Comparison of ENCODE assay signal across 21 mouse cellular contexts in the genomic region with DNA sequence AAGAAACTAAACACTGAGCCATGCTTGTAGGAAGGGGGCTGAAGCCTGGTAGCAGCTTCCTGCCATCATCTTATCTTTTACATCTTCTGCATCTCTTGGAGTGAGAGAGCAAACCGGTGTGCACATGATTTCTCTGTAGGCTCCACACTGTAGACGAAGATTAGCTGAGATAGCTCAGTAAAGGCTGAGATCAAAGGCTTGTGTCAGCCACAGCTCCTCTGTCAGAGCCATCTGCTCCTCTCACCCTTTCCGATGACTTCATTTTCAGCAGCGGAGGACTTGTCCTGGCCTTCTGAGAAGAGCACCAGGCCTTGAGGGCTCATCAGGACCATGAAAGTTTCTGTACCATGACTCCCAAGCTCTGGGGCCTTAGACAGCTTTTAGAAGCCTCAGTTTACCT. TPM values are rescaled to one million over a fixed set of nuclear protein-coding genes. Genes with fewer than 3 reads are reported as not detected.
A peak's percentile ranks its signal among the peaks of the same experiment; 100 is the strongest.
DNase-seq lines count a peak whose midpoint lies in the region; ATAC-seq lines count a peak whose summit lies in the region.
"Had no signal": no experiment of that assay in that cellular context is flagged by ENCODE, and none has a peak within 500 bp of the region (broad histone marks: within the 10 kb centered on the region; RNA-seq: fewer than 3 reads in every experiment).

No protein-coding gene starts in this region.

- no peak for DNase-seq in heart, adult 9 months (ENCODE audit: low spot score in 2 of 2)
- DNase-seq in CD8-positive naive resting alpha-beta T cell, adult 2 months (ENCODE audit: low read depth in 2 of 2, low spot score in 2 of 2): peak; percentile 38 to 49
- DNase-seq in natural killer cell, adult 2 months (ENCODE audit: low spot score in 2 of 2): peak; percentile 53 to 56
- peak; percentile 68 to 78 for DNase-seq in thymus, postnatal 36 days
- no peak for DNase-seq in cerebellum, adult 9-10 months
- DNase-seq: adrenal gland, adult 8-10 months; cerebellum, adult 11 months; forebrain, postnatal 0 days; heart, adult 18-20 months; kidney, adult 8-10 months; kidney, postnatal 36 days; lung, postnatal 10 days; right cerebral cortex, postnatal 14 days had no signal

- H3K27ac ChIP-seq in heart, embryonic 15.5 days: peak overlapping the region; percentile 35
- H3K27ac ChIP-seq in midbrain, embryonic 13.5 days: no peak overlapping the region
- H3K27ac ChIP-seq: embryonic facial prominence, embryonic 13.5 days; limb, embryonic 15.5 days; neural tube, embryonic 12.5 days had no signal

- 31% methylated on average over 4 of the region's 4 CpGs for WGBS in heart, embryonic 15.5 days
- 69% methylated on average over 4 of the region's 4 CpGs for WGBS in midbrain, embryonic 13.5 days

- no peaks in the 10 kb centered on the region for H3K9me3 ChIP-seq in heart, embryonic 15.5 days (replicated peaks)
- H3K9me3 ChIP-seq in midbrain, embryonic 13.5 days: no peaks in the 10 kb centered on the region
- H3K9me3 ChIP-seq: embryonic facial prominence, embryonic 13.5 days; hindbrain, embryonic 10.5 days; limb, embryonic 15.5 days; neural tube, embryonic 12.5 days had no signal

- ATAC-seq in heart, embryonic 15.5 days (replicated peaks; ENCODE audit: insufficient number of reproducible peaks, insufficient read depth, low FRiP score, low read depth): no peak; the same call in 1 of the 2 replicates
- ATAC-seq in midbrain, embryonic 13.5 days: no peak
- ATAC-seq: forebrain, postnatal 0 days had no signal

- no peaks in the 10 kb centered on the region for H3K27me3 ChIP-seq in heart, embryonic 15.5 days
- H3K27me3 ChIP-seq in midbrain, embryonic 13.5 days: peaks cover 7% of the 10 kb centered on the region; the same call in 1 of the 2 replicates
- H3K27me3 ChIP-seq: embryonic facial prominence, embryonic 13.5 days; limb, embryonic 15.5 days had no signal

- H3K4me1 ChIP-seq in heart, embryonic 15.5 days (replicated peaks): peaks cover 86% of the 10 kb centered on the region
- peaks cover 20% of the 10 kb centered on the region for H3K4me1 ChIP-seq in midbrain, embryonic 13.5 days (replicated peaks)
- H3K4me1 ChIP-seq: embryonic facial prominence, embryonic 13.5 days; neural tube, embryonic 12.5 days had no signal

- H3K4me2 ChIP-seq in heart, embryonic 15.5 days: no peak overlapping the region
- no peak overlapping the region for H3K4me2 ChIP-seq in midbrain, embryonic 13.5 days (replicated peaks)
- H3K4me2 ChIP-seq: embryonic facial prominence, embryonic 13.5 days; limb, embryonic 15.5 days; neural tube, embryonic 12.5 days had no signal

- H3K9ac ChIP-seq in heart, embryonic 15.5 days: no peak overlapping the region
- H3K9ac ChIP-seq in midbrain, embryonic 13.5 days (replicated peaks): no peak overlapping the region
- H3K9ac ChIP-seq: embryonic facial prominence, embryonic 13.5 days; forebrain, postnatal 0 days; limb, embryonic 15.5 days; neural tube, embryonic 12.5 days had no signal

- H3K36me3 ChIP-seq in heart, embryonic 15.5 days: peaks cover 38% of the 10 kb centered on the region
- H3K36me3 ChIP-seq in midbrain, embryonic 13.5 days: no peaks in the 10 kb centered on the region
- H3K36me3 ChIP-seq: embryonic facial prominence, embryonic 13.5 days; G1E; hindbrain, embryonic 10.5 days; limb, embryonic 15.5 days; neural tube, embryonic 12.5 days had no signal

- no peak overlapping the region for H3K4me3 ChIP-seq in heart, embryonic 15.5 days
- no peak overlapping the region for H3K4me3 ChIP-seq in midbrain, embryonic 13.5 days (replicated peaks)
- H3K4me3 ChIP-seq: embryonic facial prominence, embryonic 13.5 days; hindbrain, embryonic 10.5 days; limb, embryonic 15.5 days; neural tube, embryonic 12.5 days had no signal

RNA-seq across cellular contexts. Expression of a gene that starts 20.7 kb away (rescaled TPM):
- not detected in 2 replicates for polyA plus RNA-seq in heart, embryonic 15.5 days (2015; fragmentation: Nextera tagmentation; extraction: Ambion mirVana)
- 19.4 and 21.1 TPM in 2 replicates for polyA plus RNA-seq in midbrain, embryonic 13.5 days (2015; fragmentation: Nextera tagmentation; extraction: Ambion mirVana)
- polyA plus RNA-seq: G1E; limb, embryonic 15.5 days; liver, embryonic 16.5 days had no signal

RNA-seq across cellular contexts. Expression of a gene that starts 24.3 kb away (rescaled TPM):
- 194 and 219 TPM in 2 replicates for polyA plus RNA-seq in heart, embryonic 15.5 days (2015; fragmentation: Nextera tagmentation; extraction: Ambion mirVana)
- 0.57 and 0.82 TPM in 2 replicates for polyA plus RNA-seq in midbrain, embryonic 13.5 days (2015; fragmentation: Nextera tagmentation; extraction: Ambion mirVana)
- polyA plus RNA-seq: G1E had no signal

RNA-seq across cellular contexts. Expression of a gene that starts 57.0 kb away (rescaled TPM):
- 9.9 and 11.2 TPM in 2 replicates for polyA plus RNA-seq in heart, embryonic 15.5 days (2015; fragmentation: Nextera tagmentation; extraction: Ambion mirVana)
- polyA plus RNA-seq in midbrain, embryonic 13.5 days (2015; fragmentation: Nextera tagmentation; extraction: Ambion mirVana): 18.3 and 19.6 TPM in 2 replicates

Comparison
In these comparisons a context has a peak if more than half of its experiments do, and no peak if none do; other contexts are left out.
1. DNase-seq: peak in CD8-positive naive resting alpha-beta T cell, adult 2 months (2 of 2), natural killer cell, adult 2 months (2 of 2) and thymus, postnatal 36 days (2 of 2); none in heart, adult 9 months (0 of 2) and cerebellum, adult 9-10 months (single experiment).
2. RNA of a gene that starts 20.7 kb away (polyA plus RNA-seq): 19.4 to 21.1 TPM in midbrain, embryonic 13.5 days; not detected in heart, embryonic 15.5 days; every median in the first group is over 10 times any median in the second.
3. RNA of a gene that starts 24.3 kb away (polyA plus RNA-seq): 194 to 219 TPM in heart, embryonic 15.5 days; 0.57 to 0.82 TPM in midbrain, embryonic 13.5 days; every median in the first group is over 100 times any median in the second.